Mouse (Mus musculus): ENCODE measurements at regions not wholly inside any gene's neighbourhood (a gene's known extent, or its start where the extent isn't known, plus 50 kb on each side); places are given as distances from the start of the nearest gene placed in this dataset.

GRCm38 (mm10) chr15:52905231-52905630 lies 979.5 kb upstream of the Gm7489 start:
- no peaks in the 10 kb centered on the region for H3K36me3 ChIP-seq (ENCODE audit: control insufficient read depth, insufficient read depth, low read length)
- H3K4me1 ChIP-seq (ENCODE audit: control insufficient read depth, insufficient read depth, insufficient read length, low read length), result no peaks in the 10 kb centered on the region
- no peaks in the 10 kb centered on the region for H3K27me3 ChIP-seq (ENCODE audit: control insufficient read depth, insufficient read depth, low read length)
- no peak overlapping the region for H3K4me3 ChIP-seq (ENCODE audit: low read depth, low read length)
- TF ChIP-seq CTCF (IDR thresholded peaks at IDR 0.05; ENCODE audit: extremely low read depth, insufficient read length, insufficient replicate concordance, low read depth, low read length), result no peak
- TF ChIP-seq POLR2A (IDR thresholded peaks at IDR 0.05; ENCODE audit: low read depth, low read length), result no peak
- 68% methylated on average over 3 of the region's 3 CpGs for WGBS
- no peak overlapping the region for H3K27ac ChIP-seq (ENCODE audit: insufficient read depth, low read depth, low read length)

- no peak overlapping the region for H3K27ac ChIP-seq (ENCODE audit: insufficient read depth, low read depth, low read length)
- H3K27me3 ChIP-seq (ENCODE audit: control insufficient read depth, insufficient read depth, low read length), result no peaks in the 10 kb centered on the region
- no peak for TF ChIP-seq CTCF (IDR thresholded peaks at IDR 0.05; ENCODE audit: extremely low read depth, insufficient read length, insufficient replicate concordance, low read depth, low read length)
- no peak for TF ChIP-seq POLR2A (IDR thresholded peaks at IDR 0.05; ENCODE audit: low read depth, low read length)
- WGBS, result 43% methylated on average over 1 of the region's 1 CpGs
- H3K4me1 ChIP-seq (ENCODE audit: control insufficient read depth, insufficient read depth, insufficient read length, low read length), result no peaks in the 10 kb centered on the region
- H3K36me3 ChIP-seq (ENCODE audit: control insufficient read depth, insufficient read depth, low read length), result no peaks in the 10 kb centered on the region
- no peak overlapping the region for H3K4me3 ChIP-seq (ENCODE audit: low read depth, low read length)
These were observed 977.5 kb upstream of the Gm7489 start for GRCm38 (mm10) chr15:52907217-52907616.

GRCm38 (mm10) chr15:52922277-52922676 lies 962.4 kb upstream of the Gm7489 start:
- WGBS, result 67% methylated on average over 1 of the region's 1 CpGs
- no peaks in the 10 kb centered on the region for H3K27me3 ChIP-seq (ENCODE audit: control insufficient read depth, insufficient read depth, low read length)
- 0 out of 2 replicates have a peak, but pooled peaks cover 1% of the 10 kb centered on the region for H3K4me1 ChIP-seq (ENCODE audit: control insufficient read depth, insufficient read depth, insufficient read length, low read length)
- H3K27ac ChIP-seq (ENCODE audit: insufficient read depth, low read depth, low read length), result no peak overlapping the region
- H3K4me3 ChIP-seq (ENCODE audit: low read depth, low read length), result no peak overlapping the region
- TF ChIP-seq CTCF (IDR thresholded peaks at IDR 0.05; ENCODE audit: extremely low read depth, insufficient read length, insufficient replicate concordance, low read depth, low read length) (no peak), POLR2A (IDR thresholded peaks at IDR 0.05; ENCODE audit: low read depth, low read length) (no peak)
- H3K36me3 ChIP-seq (ENCODE audit: control insufficient read depth, insufficient read depth, low read length), result no peaks in the 10 kb centered on the region

GRCm38 (mm10) chr15:52928408-52928807 lies 956.3 kb upstream of the Gm7489 start:
- Histone ChIP-seq H3K27me3 (ENCODE audit: control insufficient read depth, insufficient read depth, low read length) (no peaks in the 10 kb centered on the region), H3K36me3 (ENCODE audit: control insufficient read depth, insufficient read depth, low read length) (no peaks in the 10 kb centered on the region), H3K4me1 (ENCODE audit: control insufficient read depth, insufficient read depth, insufficient read length, low read length) (no peaks in the 10 kb centered on the region), H3K27ac (ENCODE audit: insufficient read depth, low read depth, low read length) (no peak overlapping the region), H3K4me3 (ENCODE audit: low read depth, low read length) (no peak overlapping the region)
- WGBS, result 57% methylated on average over 3 of the region's 3 CpGs
- TF ChIP-seq CTCF (IDR thresholded peaks at IDR 0.05; ENCODE audit: extremely low read depth, insufficient read length, insufficient replicate concordance, low read depth, low read length), result no peak
- TF ChIP-seq POLR2A (IDR thresholded peaks at IDR 0.05; ENCODE audit: low read depth, low read length), result no peak

GRCm38 (mm10) chr15:52937138-52937537 lies 947.6 kb upstream of the Gm7489 start:
- TF ChIP-seq CTCF (IDR thresholded peaks at IDR 0.05; ENCODE audit: extremely low read depth, insufficient read length, insufficient replicate concordance, low read depth, low read length), result no peak
- TF ChIP-seq POLR2A (IDR thresholded peaks at IDR 0.05; ENCODE audit: low read depth, low read length), result no peak
- H3K4me1 ChIP-seq (ENCODE audit: control insufficient read depth, insufficient read depth, insufficient read length, low read length), result no peaks in the 10 kb centered on the region
- no peak overlapping the region for H3K27ac ChIP-seq (ENCODE audit: insufficient read depth, low read depth, low read length)
- H3K4me3 ChIP-seq (ENCODE audit: low read depth, low read length), result no peak overlapping the region
- 86% methylated on average over 2 of the region's 2 CpGs for WGBS
- no peaks in the 10 kb centered on the region for H3K36me3 ChIP-seq (ENCODE audit: control insufficient read depth, insufficient read depth, low read length)
- H3K27me3 ChIP-seq (ENCODE audit: control insufficient read depth, insufficient read depth, low read length), result no peaks in the 10 kb centered on the region

- no peaks in the 10 kb centered on the region for H3K27me3 ChIP-seq (ENCODE audit: control insufficient read depth, insufficient read depth, low read length)
- WGBS, result 52% methylated on average over 4 of the region's 4 CpGs
- H3K4me1 ChIP-seq (ENCODE audit: control insufficient read depth, insufficient read depth, insufficient read length, low read length), result no peaks in the 10 kb centered on the region
- no peaks in the 10 kb centered on the region for H3K36me3 ChIP-seq (ENCODE audit: control insufficient read depth, insufficient read depth, low read length)
- H3K4me3 ChIP-seq (ENCODE audit: low read depth, low read length), result no peak overlapping the region
- no peak overlapping the region for H3K27ac ChIP-seq (ENCODE audit: insufficient read depth, low read depth, low read length)
- TF ChIP-seq POLR2A (IDR thresholded peaks at IDR 0.05; ENCODE audit: low read depth, low read length) (no peak), CTCF (IDR thresholded peaks at IDR 0.05; ENCODE audit: extremely low read depth, insufficient read length, insufficient replicate concordance, low read depth, low read length) (no peak)
These were observed 940.1 kb upstream of the Gm7489 start for GRCm38 (mm10) chr15:52944592-52944991.

GRCm38 (mm10) chr15:52948196-52948595 lies 936.5 kb upstream of the Gm7489 start:
- Histone ChIP-seq H3K4me3 (ENCODE audit: low read depth, low read length) (no peak overlapping the region), H3K36me3 (ENCODE audit: control insufficient read depth, insufficient read depth, low read length) (no peaks in the 10 kb centered on the region), H3K27ac (ENCODE audit: insufficient read depth, low read depth, low read length) (no peak overlapping the region), H3K27me3 (ENCODE audit: control insufficient read depth, insufficient read depth, low read length) (no peaks in the 10 kb centered on the region), H3K4me1 (ENCODE audit: control insufficient read depth, insufficient read depth, insufficient read length, low read length) (peaks cover 5% of the 10 kb centered on the region; the same call in 1 of the 2 replicates)
- 87% methylated on average over 4 of the region's 4 CpGs for WGBS
- TF ChIP-seq POLR2A (IDR thresholded peaks at IDR 0.05; ENCODE audit: low read depth, low read length) (no peak), CTCF (IDR thresholded peaks at IDR 0.05; ENCODE audit: extremely low read depth, insufficient read length, insufficient replicate concordance, low read depth, low read length) (no peak)

Measured in small intestine, adult 2 months (tissue).